ENCODE assay signal across 36 mouse cellular contexts in the genomic region with DNA sequence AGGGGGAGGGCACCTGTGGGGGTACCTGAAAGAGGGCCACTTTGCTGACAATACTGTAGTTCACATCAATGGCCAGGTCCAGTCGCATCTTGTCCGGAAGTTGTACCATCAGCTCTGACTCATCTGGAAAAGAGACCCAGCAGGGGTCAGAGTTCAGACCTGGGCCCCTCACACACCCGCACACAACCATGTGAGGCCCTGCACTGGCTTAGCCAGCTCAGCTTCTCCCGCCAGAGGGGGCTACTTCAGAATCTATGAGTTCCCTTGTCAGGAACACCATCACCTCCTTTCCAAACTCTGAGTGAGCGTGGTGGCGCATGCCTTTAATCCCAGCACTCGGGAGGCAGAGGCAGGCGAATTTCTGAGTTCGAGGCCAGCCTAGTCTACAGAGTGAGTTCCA. TPM values are rescaled to one million over a fixed set of nuclear protein-coding genes. Genes with fewer than 3 reads are reported as not detected.
DNase-seq lines count a peak whose midpoint lies in the region; ATAC-seq and TF ChIP-seq lines count a peak whose summit lies in the region.
"Had no signal": no experiment of that assay in that cellular context is flagged by ENCODE, and none has a peak within 500 bp of the region (broad histone marks: within the 10 kb centered on the region; RNA-seq: fewer than 3 reads in every experiment).

No protein-coding gene starts in this region.

- WGBS in kidney, postnatal 0 days = 63% methylated on average over 9 of the region's 9 CpGs
- WGBS in kidney, embryonic 16.5 days = 60% methylated on average over 9 of the region's 9 CpGs
- 58% methylated on average over 9 of the region's 9 CpGs for WGBS in intestine, postnatal 0 days

- H3K36me3 ChIP-seq in kidney, postnatal 0 days (ENCODE audit: insufficient read depth, low read length) = no peaks in the 10 kb centered on the region
- H3K36me3 ChIP-seq in kidney, embryonic 16.5 days (ENCODE audit: insufficient read depth, low read length) = no peaks in the 10 kb centered on the region
- no peaks in the 10 kb centered on the region for H3K36me3 ChIP-seq in intestine, postnatal 0 days (ENCODE audit: control insufficient read depth, insufficient read depth)
- H3K36me3 ChIP-seq: embryonic facial prominence, embryonic 13.5 days; heart, embryonic 13.5 days; limb, embryonic 12.5 days; liver, embryonic 15.5 days; midbrain, embryonic 12.5 days; neural tube, embryonic 13.5 days had no signal

- H3K4me2 ChIP-seq in kidney, postnatal 0 days (ENCODE audit: low read length) = no peak overlapping the region
- no peak overlapping the region for H3K4me2 ChIP-seq in kidney, embryonic 16.5 days (replicated peaks; ENCODE audit: low read depth, low read length)
- H3K4me2 ChIP-seq in intestine, postnatal 0 days (replicated peaks; ENCODE audit: low read depth) = no peak overlapping the region
- H3K4me2 ChIP-seq: embryonic facial prominence, embryonic 13.5 days; heart, embryonic 13.5 days; hindbrain, embryonic 14.5 days; limb, embryonic 12.5 days; liver, embryonic 15.5 days; lung, embryonic 14.5 days; midbrain, embryonic 12.5 days; neural tube, embryonic 13.5 days had no signal

- no peaks in the 10 kb centered on the region for H3K9me3 ChIP-seq in kidney, postnatal 0 days (replicated peaks; ENCODE audit: low read length)
- H3K9me3 ChIP-seq in kidney, embryonic 16.5 days (ENCODE audit: low read length) = no peaks in the 10 kb centered on the region
- no peaks in the 10 kb centered on the region for H3K9me3 ChIP-seq in intestine, postnatal 0 days (ENCODE audit: control insufficient read depth)
- H3K9me3 ChIP-seq: embryonic facial prominence, embryonic 13.5 days; heart, embryonic 13.5 days; limb, embryonic 12.5 days; liver, embryonic 15.5 days; midbrain, embryonic 12.5 days; neural tube, embryonic 13.5 days had no signal

- TF ChIP-seq CTCF in kidney, postnatal 0 days (IDR thresholded peaks at IDR 0.05; ENCODE audit: low read depth) = peak; percentile 15; the same call in 1 of the 2 replicates
- TF ChIP-seq CTCF in intestine, postnatal 0 days (IDR thresholded peaks at IDR 0.05; ENCODE audit: low read depth) = peak; percentile 34; the same call in 1 of the 2 replicates

- H3K27me3 ChIP-seq in kidney, postnatal 0 days (ENCODE audit: insufficient read depth, low read length) = no peaks in the 10 kb centered on the region
- no peaks in the 10 kb centered on the region for H3K27me3 ChIP-seq in kidney, embryonic 16.5 days (ENCODE audit: insufficient read depth, low read length)
- no peaks in the 10 kb centered on the region for H3K27me3 ChIP-seq in intestine, postnatal 0 days (replicated peaks; ENCODE audit: control insufficient read depth, insufficient read depth, low read length)
- H3K27me3 ChIP-seq: embryonic facial prominence, embryonic 13.5 days; heart, embryonic 13.5 days; limb, embryonic 12.5 days; liver, embryonic 15.5 days; midbrain, embryonic 12.5 days; neural tube, embryonic 13.5 days had no signal

- no peak overlapping the region for H3K4me3 ChIP-seq in kidney, postnatal 0 days (replicated peaks; ENCODE audit: low read depth, low read length)
- H3K4me3 ChIP-seq in kidney, embryonic 16.5 days (ENCODE audit: low read length) = no peak overlapping the region
- H3K4me3 ChIP-seq in intestine, postnatal 0 days (ENCODE audit: low read depth, low read length) = no peak overlapping the region
- H3K4me3 ChIP-seq: embryonic facial prominence, embryonic 13.5 days; erythroblast, embryonic 14.5 days; gastrocnemius, adult 2 months; heart, embryonic 13.5 days; left cerebral cortex, adult 2 months; limb, embryonic 12.5 days; liver, embryonic 15.5 days; midbrain, embryonic 12.5 days; neural tube, embryonic 13.5 days had no signal

- H3K9ac ChIP-seq in kidney, postnatal 0 days (ENCODE audit: low read depth, low read length) = no peak overlapping the region
- H3K9ac ChIP-seq in kidney, embryonic 16.5 days (replicated peaks; ENCODE audit: low read length) = no peak overlapping the region
- no peak overlapping the region for H3K9ac ChIP-seq in intestine, postnatal 0 days (ENCODE audit: low read depth, low read length)
- H3K9ac ChIP-seq: embryonic facial prominence, embryonic 13.5 days; heart, embryonic 13.5 days; hindbrain, embryonic 14.5 days; limb, embryonic 12.5 days; liver, embryonic 15.5 days; lung, embryonic 14.5 days; midbrain, embryonic 12.5 days; neural tube, embryonic 13.5 days had no signal

- no peaks in the 10 kb centered on the region for H3K4me1 ChIP-seq in kidney, postnatal 0 days (replicated peaks; ENCODE audit: insufficient read depth, low read length)
- no peaks in the 10 kb centered on the region for H3K4me1 ChIP-seq in kidney, embryonic 16.5 days (ENCODE audit: insufficient read depth, low read length)
- no peaks in the 10 kb centered on the region for H3K4me1 ChIP-seq in intestine, postnatal 0 days (replicated peaks; ENCODE audit: control insufficient read depth, insufficient read depth, low read length)
- H3K4me1 ChIP-seq: embryonic facial prominence, embryonic 13.5 days; limb, embryonic 12.5 days; midbrain, embryonic 12.5 days; neural tube, embryonic 13.5 days had no signal

- no peak for DNase-seq in kidney, postnatal 0 days (ENCODE audit: low spot score)
- DNase-seq in WW6 (ENCODE audit: low read depth, low spot score) = peak; percentile 76
- DNase-seq in testis, postnatal 14 days (ENCODE audit: low spot score) = no peak
- DNase-seq in urinary bladder, adult 2 months (ENCODE audit: low spot score) = no peak
- DNase-seq: adrenal gland, postnatal 25 days; cerebellum, adult 18-20 months; cerebellum, postnatal 10 days; gastrocnemius, adult 2 months; gastrocnemius, postnatal 36 days; heart, postnatal 10 days; kidney, adult 8-10 months; kidney, postnatal 14 days; lung, embryonic 14.5 days; right cerebral cortex, postnatal 14 days; thymus, postnatal 14 days had no signal

- ATAC-seq in kidney, postnatal 0 days (replicated peaks; ENCODE audit: low FRiP score, low read depth) = no peak
- ATAC-seq in kidney, embryonic 16.5 days (ENCODE audit: low FRiP score, low TSS enrichment) = no peak
- ATAC-seq in intestine, postnatal 0 days = 0 out of 2 replicates have a peak, but pooled peaks have one; percentile 28
- no peak for ATAC-seq in megakaryocyte-erythroid progenitor cell, adult 5-6 weeks (replicated peaks; ENCODE audit: low FRiP score, low TSS enrichment, poor library complexity, severe bottlenecking)
- ATAC-seq: forebrain, embryonic 16.5 days had no signal

- no peak overlapping the region for H3K27ac ChIP-seq in kidney, postnatal 0 days
- H3K27ac ChIP-seq in kidney, embryonic 16.5 days (ENCODE audit: low read length) = no peak overlapping the region
- H3K27ac ChIP-seq in intestine, postnatal 0 days (ENCODE audit: low read depth, low read length) = no peak overlapping the region
- H3K27ac ChIP-seq: embryonic facial prominence, embryonic 13.5 days; gastrocnemius, adult 2 months; heart, embryonic 13.5 days; hindbrain, embryonic 14.5 days; left cerebral cortex, adult 2 months; limb, embryonic 12.5 days; liver, embryonic 15.5 days; midbrain, embryonic 12.5 days; neural tube, embryonic 13.5 days had no signal

RNA-seq across cellular contexts. Expression of gene Kifc3, which starts 49.4 kb away (rescaled TPM):
- 41.2 and 46.2 TPM in 2 replicates for polyA plus RNA-seq in kidney, postnatal 0 days (2015; fragmentation: Nextera tagmentation; extraction: Ambion mirVana)
- polyA plus RNA-seq in kidney, embryonic 16.5 days (2015; fragmentation: Nextera tagmentation; extraction: Ambion mirVana) = 32.5 and 37.7 TPM in 2 replicates
- polyA plus RNA-seq in intestine, postnatal 0 days (2015; fragmentation: Nextera tagmentation; extraction: Ambion mirVana) = 20.9 and 21.1 TPM in 2 replicates
- total RNA-seq in megakaryocyte-erythroid progenitor cell, adult 5-6 weeks (2014; fragmentation: Nextera tagmentation) = 0.99 TPM in 1 of 2 replicates, not detected in the other
- total RNA-seq in megakaryocyte-erythroid progenitor cell, adult 5-6 weeks (2017) = 0.61 and 1.4 TPM in 2 replicates
- 39.1 and 45.2 TPM in 2 replicates for polyA plus RNA-seq in urinary bladder, adult 2 months (2012; rRNA removed)

RNA-seq across cellular contexts. Expression of gene Cngb1, which starts 54.3 kb away (rescaled TPM):
- polyA plus RNA-seq in kidney, postnatal 0 days (2015; fragmentation: Nextera tagmentation; extraction: Ambion mirVana) = 1.0 and 2.1 TPM in 2 replicates
- polyA plus RNA-seq in kidney, embryonic 16.5 days (2015; fragmentation: Nextera tagmentation; extraction: Ambion mirVana) = 0.64 and 0.85 TPM in 2 replicates
- 0.63 and 0.94 TPM in 2 replicates for polyA plus RNA-seq in intestine, postnatal 0 days (2015; fragmentation: Nextera tagmentation; extraction: Ambion mirVana)
- total RNA-seq in megakaryocyte-erythroid progenitor cell, adult 5-6 weeks (2014; fragmentation: Nextera tagmentation) = 0.47 and 0.72 TPM in 2 replicates
- total RNA-seq in megakaryocyte-erythroid progenitor cell, adult 5-6 weeks (2017) = 0.19 and 11.8 TPM in 2 replicates
- 1.5 and 2.9 TPM in 2 replicates for polyA plus RNA-seq in urinary bladder, adult 2 months (2012; rRNA removed)
- polyA plus RNA-seq: erythroblast, embryonic 14.5 days had no signal

RNA-seq across cellular contexts. Expression of gene Tepp, which starts 58.3 kb away (rescaled TPM):
- 0.30 TPM in 1 of 2 replicates, not detected in the other for polyA plus RNA-seq in kidney, postnatal 0 days (2015; fragmentation: Nextera tagmentation; extraction: Ambion mirVana)
- polyA plus RNA-seq in kidney, embryonic 16.5 days (2015; fragmentation: Nextera tagmentation; extraction: Ambion mirVana) = 0.70 TPM in 1 of 2 replicates, not detected in the other
- polyA plus RNA-seq in intestine, postnatal 0 days (2015; fragmentation: Nextera tagmentation; extraction: Ambion mirVana) = 0.46 TPM in 1 of 2 replicates, not detected in the other
- total RNA-seq in megakaryocyte-erythroid progenitor cell, adult 5-6 weeks (2014; fragmentation: Nextera tagmentation) = not detected in 2 replicates
- total RNA-seq in megakaryocyte-erythroid progenitor cell, adult 5-6 weeks (2017) = not detected in 2 replicates
- polyA plus RNA-seq in urinary bladder, adult 2 months (2012; rRNA removed) = 1.7 and 3.3 TPM in 2 replicates
- total RNA-seq: common myeloid progenitor, adult 5-6 weeks; gastrocnemius, adult 2 months; gastrocnemius, postnatal 36 days; heart, postnatal 10 days; hematopoietic stem cell, adult 5-6 weeks; left cerebral cortex, adult 2 months; left cerebral cortex, postnatal 25 days; liver, adult 2 months; megakaryocyte progenitor cell, adult 5-6 weeks had no signal
- polyA plus RNA-seq: erythroblast, embryonic 14.5 days; forebrain, embryonic 11.5 days; liver, adult 2 months; liver, embryonic 15.5 days; midbrain, embryonic 12.5 days; small intestine, adult 2 months; stomach, embryonic 14.5 days had no signal
